Mouse (Mus musculus) erythroid progenitor cell, adult 5-6 weeks (primary cell): ENCODE measurements around the gene Gm21887. TPM values are rescaled to one million over a fixed set of nuclear protein-coding genes. Genes with fewer than 3 reads are reported as not detected.
"Not testable (repeated sequence)": the region's sequence is repeated elsewhere in the genome, so short reads cannot be mapped to it uniquely, and the experiment has no call there.

Experiments
- ATAC-seq: replicated peaks from 2 replicates; pipeline ENCODE4 v1.8.0; 2016; ENCODE audit warnings: moderate number of reproducible peaks, mild to moderate bottlenecking, moderate TSS enrichment, inconsistent platforms; ENCODE audit not compliant: poor library complexity, low FRiP score, severe bottlenecking
- total RNA-seq, 2 experiments: library from RNA; stranded (forward) in 1 of 2; stranded (reverse) in 1 of 2; fragments of 150-400 nt in 1 of 2; fragments of 186-747, 209-891 nt in 1 of 2; gene quantifications; 2 replicates each; pipeline versions ENCODE4 v1.2.3 to v1.2.4; 2015 to 2017; ENCODE audit warnings: low replicate concordance in 2 of 2

Gene Gm21887
- total RNA-seq (2015; ENCODE audit: low replicate concordance) (47.4 and 53.7 TPM in 2 replicates), total RNA-seq (2017; ENCODE audit: low replicate concordance) (67.6 and 103 TPM in 2 replicates)

DNA sequence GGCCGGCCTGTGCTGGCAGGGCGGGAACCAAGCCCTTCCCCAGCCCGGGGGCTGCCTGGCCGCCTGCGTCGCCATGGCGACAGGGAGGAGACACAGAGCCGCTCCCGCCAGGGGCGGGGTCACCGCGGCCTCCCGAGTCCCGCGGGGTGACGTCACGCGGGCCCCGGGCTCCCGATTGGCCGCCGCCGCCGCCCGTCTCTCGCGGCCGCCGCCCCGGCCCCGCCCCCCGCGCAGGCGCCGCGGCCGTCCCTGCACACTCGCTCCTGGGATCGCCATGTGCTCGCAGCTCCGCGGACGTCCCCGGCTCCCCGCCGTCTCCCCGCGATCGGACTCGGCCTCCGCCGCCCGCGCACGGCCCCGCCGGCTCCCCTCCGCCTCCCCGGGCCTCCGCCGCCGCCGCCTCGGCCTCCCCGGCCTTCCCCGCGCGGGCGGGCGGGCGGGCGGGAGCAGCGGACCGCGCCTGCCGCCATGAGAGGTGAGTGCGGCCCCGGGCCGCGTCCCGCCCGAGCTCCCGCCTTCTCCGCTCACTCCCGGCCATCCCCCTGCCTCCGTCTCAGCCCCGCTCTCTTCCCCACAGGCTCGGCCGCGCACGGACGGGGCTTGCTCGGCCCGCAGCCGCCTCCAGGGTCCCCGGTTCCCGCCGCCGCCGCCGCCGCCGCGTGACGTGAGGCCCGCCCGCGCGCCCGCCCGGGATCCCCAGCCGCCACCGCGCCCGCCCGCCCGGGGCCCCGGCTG is at the start of gene Gm21887:
TSS of gene Gm21887 (plus strand) at position 644 of the 735 bp plus-strand sequence.
- ATAC-seq, result peak; percentile 76

DNA sequence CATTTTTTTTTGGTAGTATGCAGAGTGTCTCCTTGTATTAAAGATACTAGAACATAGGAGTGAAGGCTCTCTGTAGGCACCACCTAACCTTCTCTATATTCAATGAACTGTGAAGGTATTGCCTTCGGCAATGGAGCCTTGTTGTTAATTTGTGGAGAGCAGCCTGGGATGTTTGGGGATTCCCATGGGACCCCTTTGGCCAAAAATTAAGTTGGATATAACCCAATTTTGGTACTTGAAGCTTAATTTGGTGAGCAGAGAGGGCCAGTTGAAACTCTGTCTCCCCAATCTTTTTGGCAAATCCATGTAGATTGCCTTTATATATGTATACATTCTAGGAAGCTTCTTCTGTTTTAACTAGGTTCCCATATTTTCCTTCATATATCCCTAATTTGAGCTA is 40.1 kb upstream of the Gm21887 start:
- ATAC-seq, result no peak

DNA sequence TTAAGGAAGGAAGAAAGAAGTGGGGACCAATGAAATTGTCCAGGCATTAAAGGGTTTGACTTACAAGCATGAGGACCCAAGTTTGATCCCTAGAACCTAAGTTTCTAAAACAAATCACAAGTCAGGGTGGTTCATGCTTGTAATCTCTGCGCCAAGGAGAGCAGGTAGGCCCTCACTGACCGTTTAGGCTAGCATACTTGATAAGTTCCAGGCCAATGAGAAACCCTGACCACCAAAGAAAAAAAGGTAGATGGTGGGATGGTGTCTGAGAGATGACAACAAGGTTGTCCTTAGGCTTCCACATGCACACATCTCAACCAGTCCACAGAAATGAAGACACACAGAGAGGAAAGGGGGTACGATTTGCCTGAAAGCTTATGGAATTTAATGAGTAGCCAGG is 39.7 kb upstream of the Gm21887 start:
- not testable (repeated sequence) for ATAC-seq

DNA sequence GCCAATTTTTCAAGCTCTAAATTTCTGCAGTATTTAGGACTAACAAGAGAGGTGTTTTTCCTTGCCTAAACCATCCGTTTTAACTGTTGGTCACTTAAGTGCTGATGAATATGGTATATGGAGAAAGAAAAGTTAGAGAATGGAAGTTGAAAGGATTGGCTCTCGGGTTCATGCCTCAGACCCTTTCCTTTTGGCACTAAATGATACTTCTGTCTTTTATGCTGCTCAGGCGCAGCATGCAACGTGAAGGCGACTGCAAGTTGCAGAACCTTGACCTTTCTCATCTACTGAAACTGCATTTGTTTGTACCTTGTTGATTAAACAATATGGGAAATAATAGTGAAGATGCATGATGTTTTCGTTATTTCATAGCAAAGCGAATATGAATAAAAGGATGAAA is 38.9 kb upstream of the Gm21887 start:
- not testable (repeated sequence) for ATAC-seq

DNA sequence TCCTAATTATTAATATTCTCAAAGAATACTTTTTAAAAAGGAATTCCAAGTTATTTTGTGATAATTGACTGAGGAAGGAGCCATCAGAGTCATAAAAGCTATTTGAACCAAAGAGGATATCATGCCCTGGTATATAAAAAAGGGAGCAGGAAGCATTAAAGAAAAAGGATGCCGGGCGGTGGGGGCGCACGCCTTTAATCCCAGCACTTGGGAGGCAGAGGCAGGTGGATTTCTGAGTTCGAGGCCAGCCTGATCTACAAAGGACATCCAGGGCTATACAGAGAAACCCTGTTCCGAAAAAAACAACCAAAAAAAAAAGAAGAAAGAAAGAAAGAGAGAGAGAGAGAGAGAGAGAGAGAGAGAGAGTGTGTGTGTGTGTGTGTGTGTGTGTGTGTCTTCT is 37.9 kb upstream of the Gm21887 start:
- ATAC-seq, result not testable (repeated sequence)

DNA sequence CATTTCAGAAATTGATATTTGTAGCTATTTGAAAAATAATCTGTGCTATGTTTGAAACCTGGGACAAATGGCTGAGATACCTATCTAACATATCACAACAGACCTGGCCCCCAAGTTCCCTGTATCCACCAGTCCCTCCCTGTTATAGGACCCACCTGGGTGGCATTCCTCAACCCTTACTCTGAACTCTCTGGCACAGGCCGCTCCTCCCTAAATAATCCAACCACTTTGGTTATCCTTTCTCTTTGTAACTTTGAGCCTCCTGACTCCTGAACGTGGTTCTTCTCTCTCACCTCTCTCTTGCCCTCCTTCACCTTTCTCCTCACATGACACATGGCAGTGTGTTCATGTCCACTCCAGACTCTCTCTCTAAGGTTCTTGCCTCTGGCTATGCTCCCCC is 37.3 kb upstream of the Gm21887 start:
- not testable (repeated sequence) for ATAC-seq

DNA sequence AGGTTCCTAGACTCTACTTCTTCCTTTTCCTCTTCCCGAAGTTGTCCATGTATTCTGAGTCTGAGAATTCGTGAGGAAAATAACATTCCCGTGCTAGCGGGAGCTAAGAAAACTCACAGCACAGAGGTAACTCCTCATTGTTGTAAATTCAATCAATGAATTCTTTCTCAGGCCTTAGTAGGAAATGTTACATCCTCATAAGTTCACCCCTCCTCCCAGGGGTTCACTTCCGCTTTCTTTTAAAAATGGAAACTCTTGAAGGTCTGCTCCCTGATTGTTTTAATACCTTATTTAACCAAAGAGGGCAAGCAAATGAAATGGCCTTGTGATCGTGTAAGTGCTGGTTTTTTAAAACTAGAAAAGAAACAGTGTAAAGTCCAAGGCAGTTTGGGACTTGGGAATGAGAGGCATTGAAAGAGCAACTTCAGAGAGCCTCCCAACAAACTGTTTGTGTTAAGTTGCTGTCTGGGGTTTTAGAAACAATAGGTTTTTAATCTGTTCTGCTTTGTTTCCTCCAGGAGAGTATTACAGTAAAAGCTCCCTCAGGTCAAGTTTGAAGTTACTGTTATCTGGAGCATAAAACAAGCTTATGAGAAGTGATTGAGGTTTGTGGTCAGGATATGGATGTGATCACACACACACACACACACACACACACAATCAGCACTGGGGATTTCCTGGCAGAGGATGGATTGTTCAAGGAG is 36.5 kb upstream of the Gm21887 start:
- not testable (repeated sequence) for ATAC-seq

DNA sequence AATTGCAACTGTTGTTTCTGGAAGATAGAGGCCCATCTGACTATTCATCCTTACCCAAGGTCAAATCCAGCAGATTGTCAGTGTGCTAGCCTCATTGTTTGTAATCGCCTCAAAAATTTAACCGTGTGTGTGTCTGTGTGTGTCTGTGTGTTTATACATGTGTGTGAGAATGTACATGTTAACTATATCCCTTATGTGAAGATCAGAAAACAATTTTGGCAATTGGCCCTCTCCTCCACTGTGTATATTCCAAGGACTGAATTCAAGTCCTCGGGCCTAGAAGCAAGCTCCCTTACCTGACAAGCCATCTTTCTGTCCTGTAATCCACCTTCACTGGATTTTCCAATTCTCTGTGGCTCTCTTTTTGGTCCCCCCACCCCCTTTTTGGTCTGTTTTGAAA is 35.7 kb upstream of the Gm21887 start:
- not testable (repeated sequence) for ATAC-seq

DNA sequence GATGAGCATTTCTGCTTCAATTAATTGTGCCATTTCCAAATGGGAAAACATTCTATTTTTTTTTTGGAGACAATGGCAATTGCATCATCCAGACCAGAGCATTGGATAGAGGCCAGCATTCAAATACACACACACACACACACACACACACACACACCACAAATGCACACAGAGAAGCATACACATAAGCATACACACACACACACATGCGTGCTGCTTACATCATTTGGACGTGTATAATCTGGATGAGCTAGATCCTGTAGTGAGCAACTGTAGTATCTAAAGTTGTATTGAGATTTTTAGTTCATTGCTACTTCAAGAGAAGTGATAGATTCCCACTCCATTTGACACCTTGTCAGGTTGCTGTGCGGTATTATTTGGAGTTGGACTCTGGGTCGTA is 35.0 kb upstream of the Gm21887 start:
- ATAC-seq, result not testable (repeated sequence)

DNA sequence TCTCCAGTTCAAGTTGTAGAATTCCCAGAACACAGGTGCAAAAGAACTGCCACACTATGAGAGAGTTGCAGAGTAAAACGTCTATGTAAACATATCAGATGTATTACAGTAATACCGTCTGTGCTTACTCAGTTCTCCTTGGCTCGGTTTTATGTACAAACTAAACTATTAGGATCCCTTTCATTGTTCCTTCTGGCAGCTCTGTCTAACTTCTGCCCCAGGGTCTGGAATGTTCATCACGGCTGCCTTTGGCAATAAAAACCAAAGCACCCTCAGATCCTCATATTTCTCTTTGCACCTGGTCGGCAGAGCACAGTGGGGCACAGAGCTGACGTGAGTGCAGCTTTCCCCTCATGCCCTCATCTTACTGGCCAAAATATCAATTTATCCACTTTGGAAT is 34.5 kb upstream of the Gm21887 start:
- ATAC-seq, result not testable (repeated sequence)

DNA sequence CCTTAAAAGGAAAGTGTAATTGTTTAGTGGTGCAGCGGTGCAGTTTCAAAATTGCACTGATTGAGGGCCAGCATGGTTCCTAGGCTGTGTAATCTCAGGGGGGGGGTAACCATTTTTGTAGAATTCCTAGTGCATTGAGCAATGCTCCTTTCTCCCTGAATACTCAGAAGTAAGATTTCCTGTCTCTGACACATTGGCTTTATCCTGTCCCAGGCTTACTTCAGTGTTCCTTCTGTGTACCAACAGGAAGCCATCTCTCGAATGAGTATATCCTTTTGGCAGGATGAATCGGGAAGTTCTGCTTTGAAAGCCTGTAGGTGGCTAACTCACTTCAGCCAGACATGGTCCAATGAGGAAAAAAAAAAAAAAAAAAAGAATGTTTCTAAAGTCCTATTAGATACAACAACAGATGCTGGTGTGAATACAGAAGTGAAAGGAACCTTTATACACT is 33.8 kb upstream of the Gm21887 start:
- ATAC-seq, result not testable (repeated sequence)

DNA sequence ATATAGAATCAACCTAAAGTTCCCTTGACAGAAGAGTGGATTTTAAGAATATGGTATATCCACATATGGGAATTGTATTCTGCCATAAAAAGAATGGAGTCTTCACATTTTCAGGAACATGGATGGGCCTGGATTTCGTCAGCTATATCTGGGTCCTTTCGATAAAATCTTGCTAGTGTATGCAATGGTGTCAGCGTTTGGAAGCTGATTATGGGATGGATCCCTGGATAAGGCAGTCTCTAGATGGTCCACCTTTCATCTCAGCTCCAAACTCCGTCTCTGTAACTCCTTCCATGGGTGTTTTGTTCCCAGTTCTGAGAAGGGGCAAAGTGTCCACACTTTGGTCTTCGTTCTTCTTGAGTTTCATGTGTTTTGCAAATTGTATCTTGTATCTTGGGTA is 33.1 kb upstream of the Gm21887 start:
- not testable (repeated sequence) for ATAC-seq

DNA sequence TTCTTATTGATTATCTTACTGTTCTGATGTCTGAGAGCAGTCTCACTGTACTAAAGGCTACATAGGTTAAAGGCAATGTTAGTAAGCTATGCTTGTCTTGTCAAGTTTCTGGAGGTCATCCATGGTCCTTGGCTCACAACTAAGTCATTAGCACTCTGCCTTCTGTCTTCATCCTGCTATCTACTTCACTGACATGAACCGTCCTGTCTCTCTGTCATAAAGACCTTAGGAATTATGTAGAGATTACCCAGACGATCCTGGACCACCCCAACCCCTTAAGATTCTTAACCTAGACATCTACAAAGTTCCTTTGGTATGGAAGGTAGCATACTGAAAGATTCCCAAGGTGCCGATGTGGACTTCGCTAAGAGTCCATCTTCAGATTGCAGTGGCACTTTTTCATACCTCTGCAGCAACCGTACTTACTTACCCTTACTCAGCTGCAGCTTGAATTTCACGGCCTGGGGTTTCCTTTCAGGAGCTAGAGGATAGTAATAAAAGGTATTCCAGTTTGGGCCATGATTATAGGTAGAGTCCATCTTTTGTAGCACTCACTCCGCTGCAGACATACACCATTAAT is 31.5 kb upstream of the Gm21887 start:
- not testable (repeated sequence) for ATAC-seq

DNA sequence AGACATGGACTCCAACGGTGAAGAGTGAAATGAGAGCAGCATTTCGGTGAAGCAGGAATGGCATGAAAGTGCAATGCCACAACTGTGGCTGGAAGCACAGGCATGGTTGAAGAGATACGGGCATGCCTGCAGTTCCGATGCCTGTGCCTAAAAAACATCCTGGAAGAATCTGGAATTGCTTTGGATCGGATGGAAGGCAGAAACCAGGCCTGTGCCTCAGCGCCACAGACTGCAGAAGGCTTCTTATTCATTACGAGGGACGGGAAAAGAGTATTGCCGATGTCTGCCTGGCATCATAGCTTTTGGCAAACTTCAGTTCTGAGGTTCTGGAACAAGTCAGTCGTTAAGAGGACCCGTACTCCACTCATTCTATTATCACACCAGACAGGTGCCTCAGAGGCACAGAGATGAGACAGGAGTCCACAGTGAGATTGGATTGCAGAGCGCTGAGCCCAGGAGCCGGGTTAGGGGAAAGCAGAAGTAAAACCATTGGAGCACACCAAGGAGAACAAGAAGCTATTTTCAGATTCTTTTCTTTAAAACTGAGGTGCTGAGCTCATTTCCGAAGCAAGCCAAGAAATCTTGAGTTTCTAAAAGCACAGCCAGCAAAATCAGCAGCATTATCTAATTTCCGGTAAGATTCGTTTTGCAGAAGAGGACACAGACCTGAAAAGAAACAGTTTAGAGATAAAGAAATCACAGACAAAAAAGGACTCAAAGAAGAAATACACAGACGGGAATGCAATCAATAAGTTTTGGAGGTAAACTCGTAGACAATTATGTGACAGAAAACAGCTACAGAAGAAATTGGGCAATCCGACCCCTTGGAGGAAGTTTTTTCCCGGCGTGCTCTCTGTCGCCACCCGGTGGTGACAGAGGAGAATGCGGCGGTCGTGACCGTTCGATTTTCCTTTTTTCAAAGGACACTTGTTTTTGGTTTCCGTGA is 30.8 kb upstream of the Gm21887 start:
- ATAC-seq, result peak; percentile 46; the same call in 1 of the 2 replicates

DNA sequence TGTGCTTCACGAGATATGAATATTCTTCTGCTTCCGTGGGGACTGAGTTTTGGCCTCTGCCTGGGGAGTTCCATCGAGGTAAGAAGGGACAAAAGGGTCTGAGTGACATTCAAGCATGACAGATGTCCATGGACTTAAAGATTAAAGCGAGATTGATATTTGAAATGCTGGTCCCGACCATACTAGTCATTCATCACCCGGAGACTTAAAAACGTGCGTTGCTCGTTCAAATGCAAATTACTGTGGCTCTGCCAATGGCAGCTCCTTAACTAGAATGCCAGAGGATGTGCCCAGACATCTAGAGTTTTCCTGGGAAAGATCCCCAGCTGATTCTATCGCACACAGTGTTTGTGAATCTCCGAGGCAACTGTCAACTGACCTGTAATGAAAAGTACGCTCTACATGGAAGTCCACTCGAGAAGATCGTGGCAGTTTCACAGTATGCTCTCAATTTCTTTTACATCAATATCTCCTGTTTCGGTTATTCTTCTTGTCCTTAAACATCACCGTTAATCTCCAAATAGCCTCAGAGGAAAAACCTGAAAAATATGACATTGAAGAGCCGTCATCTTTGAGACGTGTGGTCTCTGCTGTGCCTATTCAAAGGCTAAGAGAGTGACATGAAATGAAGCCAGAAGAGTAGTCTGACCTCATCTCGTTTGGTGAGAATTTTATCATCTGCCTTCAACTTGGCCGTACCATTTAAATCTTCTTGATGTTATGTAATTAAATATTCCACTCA is 29.8 kb upstream of the Gm21887 start:
- ATAC-seq, result 0 out of 2 replicates have a peak, but pooled peaks have one; percentile 3

DNA sequence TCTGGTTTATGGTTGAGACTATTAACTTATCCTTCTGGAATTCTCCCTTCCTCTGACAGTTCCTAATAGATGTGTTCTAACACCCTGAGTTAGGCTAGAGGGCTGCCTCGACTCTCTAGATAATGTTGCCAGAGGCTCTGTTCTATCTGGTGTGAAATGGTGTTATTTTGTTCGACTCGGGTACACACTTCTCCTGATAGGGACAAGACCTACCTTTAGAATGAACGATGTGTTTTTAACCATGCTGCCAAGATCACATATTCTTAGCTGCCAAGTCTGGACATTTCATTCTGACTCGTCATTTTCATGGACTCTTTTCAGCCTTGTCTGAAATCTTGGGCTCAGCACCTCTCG is 29.3 kb upstream of the Gm21887 start:
- ATAC-seq, result not testable (repeated sequence)

DNA sequence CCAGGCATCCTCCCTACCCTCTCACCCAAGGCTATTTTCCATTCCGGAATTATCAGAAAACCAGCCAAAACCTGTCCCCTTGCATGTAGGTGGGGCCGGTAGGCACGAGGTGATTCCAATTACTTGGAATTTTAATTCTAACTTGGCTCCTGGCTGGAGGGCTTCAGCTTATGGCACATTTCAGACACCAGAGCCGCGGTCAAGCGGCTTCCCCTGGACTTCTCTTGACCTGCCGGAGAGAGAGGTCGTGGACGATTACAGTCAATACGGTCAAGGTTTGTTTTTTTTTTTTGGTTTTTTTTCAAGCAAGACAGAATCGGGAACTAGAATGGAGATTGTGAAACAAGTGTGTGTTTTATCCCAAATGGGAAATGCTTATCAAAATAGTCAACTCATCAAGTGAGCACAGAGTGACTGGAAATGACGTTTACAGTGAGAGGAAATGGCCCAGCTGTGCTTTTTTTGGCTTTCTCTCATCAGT is 28.6 kb upstream of the Gm21887 start:
- ATAC-seq, result no peak

DNA sequence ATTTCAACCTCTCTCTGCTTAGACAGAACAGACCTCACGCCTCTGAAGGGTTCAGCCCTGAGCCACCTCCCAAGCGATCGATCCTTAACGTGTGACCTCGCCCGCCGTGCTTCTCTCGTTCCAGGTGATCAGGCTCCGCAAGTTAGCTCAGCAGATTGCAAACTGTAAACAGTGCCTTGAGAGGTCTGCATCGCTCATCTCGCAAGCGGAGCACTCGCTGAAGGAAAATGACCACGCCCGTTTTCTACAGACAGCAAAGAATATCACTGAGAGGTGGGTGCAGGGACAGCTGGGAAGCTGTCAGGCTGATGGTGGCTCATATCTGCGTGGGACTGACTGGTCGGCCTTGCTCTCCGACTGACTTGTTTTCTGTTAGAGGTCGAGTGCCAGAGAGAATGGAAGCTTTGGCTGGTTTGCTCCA is 27.7 kb upstream of the Gm21887 start:
- not testable (repeated sequence) for ATAC-seq
